Mouse (Mus musculus): Measurements from ENCODE around the gene Elavl4. TPM values are rescaled to one million over a fixed set of nuclear protein-coding genes. Genes with fewer than 3 reads are reported as not detected.

Gene Elavl4
- total RNA-seq, 2 experiments from 2014 or later = 5.9 to 8.4 TPM

- DNase-seq = no peak
Measured at GRCm38 (mm10) chr4:110165217-110165616, 186.5 kb downstream of the Elavl4 start.

- no peak for DNase-seq
Measured at GRCm38 (mm10) chr4:110161600-110161999, 190.1 kb downstream of the Elavl4 start.

GRCm38 (mm10) chr4:110157515-110158159 is 194.1 kb downstream of the Elavl4 start:
- no peak for DNase-seq

- DNase-seq = no peak
Measured at GRCm38 (mm10) chr4:110155954-110156353, 195.8 kb downstream of the Elavl4 start.

Other genes with a start within 250 kb of the Elavl4 start
- gene Agbl4, start 45.8 kb upstream of the Elavl4 start, total RNA-seq (2021) = under 1 TPM; 0.33 to 0.75 TPM